In genomic region chr13:112165921-112166320, GRCm38 (mm10) we compare ENCODE assay signal across 11 mouse cellular contexts.
A peak's percentile ranks its signal among the peaks of the same experiment; 100 is the strongest.
DNase-seq lines count a peak whose midpoint lies in the region; ATAC-seq lines count a peak whose summit lies in the region.
"Had no signal": no experiment of that assay in that cellular context is flagged by ENCODE, and none has a peak within 500 bp of the region (broad histone marks: within the 10 kb centered on the region; RNA-seq: fewer than 3 reads in every experiment).

No protein-coding gene starts in this region.

- DNase-seq in heart, adult 11 months = peak; percentile 35
- DNase-seq in heart, postnatal 4 days = no peak
- no peak for DNase-seq in midbrain, embryonic 11.5 days (ENCODE audit: low spot score, missing footprints)
- no peak for DNase-seq in hindbrain, embryonic 14.5 days (ENCODE audit: low spot score)
- no peak for DNase-seq in frontal cortex, postnatal 36 days (ENCODE audit: low spot score in 2 of 2)
- no peak for DNase-seq in right cerebral cortex, adult 2 months (ENCODE audit: low spot score in 2 of 2)
- DNase-seq: kidney, adult 9 months; lung, adult 18-20 months had no signal

- peaks cover 28% of the 10 kb centered on the region for H3K4me1 ChIP-seq in midbrain, embryonic 13.5 days (replicated peaks)
- H3K4me1 ChIP-seq in midbrain, embryonic 11.5 days (ENCODE audit: control insufficient read depth, insufficient read depth, low read length) = peaks cover 7% of the 10 kb centered on the region
- peaks cover 12% of the 10 kb centered on the region; the same call in 1 of the 2 replicates for H3K4me1 ChIP-seq in hindbrain, embryonic 14.5 days (replicated peaks; ENCODE audit: control insufficient read depth, insufficient read depth, low read length)
- peaks cover 11% of the 10 kb centered on the region; the same call in 1 of the 2 replicates for H3K4me1 ChIP-seq in neural tube, embryonic 14.5 days (ENCODE audit: control insufficient read depth, insufficient read depth, low read length)
- H3K4me1 ChIP-seq: megakaryocyte, embryonic 14.5 days had no signal

- no peak overlapping the region for H3K9ac ChIP-seq in midbrain, embryonic 13.5 days (replicated peaks)
- H3K9ac ChIP-seq in midbrain, embryonic 11.5 days (ENCODE audit: low read length) = no peak overlapping the region
- H3K9ac ChIP-seq in hindbrain, embryonic 14.5 days = no peak overlapping the region
- no peak overlapping the region for H3K9ac ChIP-seq in neural tube, embryonic 14.5 days (replicated peaks; ENCODE audit: low read depth, low read length)

- 0 out of 2 replicates have a peak overlapping the region, but pooled peaks have one; percentile 14 for H3K27ac ChIP-seq in midbrain, embryonic 13.5 days
- H3K27ac ChIP-seq in midbrain, embryonic 11.5 days (ENCODE audit: low read depth, low read length) = no peak overlapping the region
- peak overlapping the region; percentile 38; the same call in 1 of the 2 replicates for H3K27ac ChIP-seq in hindbrain, embryonic 14.5 days
- H3K27ac ChIP-seq in neural tube, embryonic 14.5 days (ENCODE audit: low read depth, low read length) = peak overlapping the region; percentile 45; the same call in 1 of the 2 replicates

- H3K4me2 ChIP-seq in midbrain, embryonic 13.5 days (replicated peaks) = no peak overlapping the region
- no peak overlapping the region for H3K4me2 ChIP-seq in midbrain, embryonic 11.5 days
- H3K4me2 ChIP-seq in hindbrain, embryonic 14.5 days (replicated peaks) = no peak overlapping the region
- no peak overlapping the region; the same call in 1 of the 2 replicates for H3K4me2 ChIP-seq in neural tube, embryonic 14.5 days (ENCODE audit: low read depth, low read length)

- H3K4me3 ChIP-seq in midbrain, embryonic 13.5 days (replicated peaks) = no peak overlapping the region
- H3K4me3 ChIP-seq in midbrain, embryonic 11.5 days (ENCODE audit: low read depth, low read length) = no peak overlapping the region
- H3K4me3 ChIP-seq in hindbrain, embryonic 14.5 days (replicated peaks; ENCODE audit: low read length) = no peak overlapping the region
- H3K4me3 ChIP-seq in neural tube, embryonic 14.5 days (ENCODE audit: low read depth, low read length) = no peak overlapping the region
- H3K4me3 ChIP-seq: megakaryocyte, embryonic 14.5 days had no signal

- 38% methylated on average over 2 of the region's 2 CpGs for WGBS in midbrain, embryonic 13.5 days
- WGBS in midbrain, embryonic 11.5 days = 43% methylated on average over 2 of the region's 2 CpGs
- 50% methylated on average over 2 of the region's 2 CpGs for WGBS in hindbrain, embryonic 14.5 days
- WGBS in neural tube, embryonic 14.5 days = 30% methylated on average over 2 of the region's 2 CpGs

- peak; percentile 38; the same call in 1 of the 2 replicates for ATAC-seq in midbrain, embryonic 13.5 days
- ATAC-seq in midbrain, embryonic 11.5 days (ENCODE audit: low FRiP score) = no peak
- peak; percentile 55; the same call in 1 of the 2 replicates for ATAC-seq in hindbrain, embryonic 14.5 days (ENCODE audit: low FRiP score)
- ATAC-seq in neural tube, embryonic 14.5 days (ENCODE audit: low read depth) = peak; percentile 68

- no peaks in the 10 kb centered on the region for H3K9me3 ChIP-seq in midbrain, embryonic 13.5 days
- no peaks in the 10 kb centered on the region for H3K9me3 ChIP-seq in midbrain, embryonic 11.5 days (ENCODE audit: control insufficient read depth, low read length)
- H3K9me3 ChIP-seq in hindbrain, embryonic 14.5 days (ENCODE audit: control insufficient read depth, low read length) = no peaks in the 10 kb centered on the region
- H3K9me3 ChIP-seq in neural tube, embryonic 14.5 days (ENCODE audit: control insufficient read depth, low read length) = no peaks in the 10 kb centered on the region
- H3K9me3 ChIP-seq: megakaryocyte, embryonic 14.5 days had no signal

- no peaks in the 10 kb centered on the region for H3K36me3 ChIP-seq in midbrain, embryonic 13.5 days
- no peaks in the 10 kb centered on the region for H3K36me3 ChIP-seq in midbrain, embryonic 11.5 days (ENCODE audit: control insufficient read depth, insufficient read depth, low read length)
- H3K36me3 ChIP-seq in hindbrain, embryonic 14.5 days (replicated peaks; ENCODE audit: control insufficient read depth, insufficient read depth) = no peaks in the 10 kb centered on the region
- no peaks in the 10 kb centered on the region for H3K36me3 ChIP-seq in neural tube, embryonic 14.5 days (ENCODE audit: control insufficient read depth, insufficient read depth, low read length)

- no peaks in the 10 kb centered on the region for H3K27me3 ChIP-seq in midbrain, embryonic 13.5 days
- H3K27me3 ChIP-seq in midbrain, embryonic 11.5 days (ENCODE audit: control insufficient read depth, insufficient read depth, low read length) = no peaks in the 10 kb centered on the region
- H3K27me3 ChIP-seq in hindbrain, embryonic 14.5 days (ENCODE audit: control insufficient read depth, insufficient read depth, low read length) = no peaks in the 10 kb centered on the region
- H3K27me3 ChIP-seq in neural tube, embryonic 14.5 days (ENCODE audit: control insufficient read depth, insufficient read depth, low read length) = no peaks in the 10 kb centered on the region
- H3K27me3 ChIP-seq: megakaryocyte, embryonic 14.5 days had no signal
